Mouse (Mus musculus) embryonic facial prominence, embryonic 14.5 days (tissue): ENCODE measurements around the gene Wrnip1. TPM values are rescaled to one million over a fixed set of nuclear protein-coding genes. Genes with fewer than 3 reads are reported as not detected.

Experiments
- ATAC-seq: fragments of 200-750 bp; cut with Nextera tagmentation; 2 replicates; pipeline ENCODE4 v1.8.0; 2017; ENCODE audit warnings: low read depth, moderate number of reproducible peaks, moderate TSS enrichment
- DNase-seq: peaks from one replicate; pipeline ENCODE4 v3.0.0-alpha.2; 2015; ENCODE audit warnings: low spot score
- H3K27ac ChIP-seq: fragments of 300-500 bp; sonication (generic); replicated peaks from 2 replicates; pipeline ENCODE4 v1.5.1; 2014; ENCODE audit warnings: low read depth, mild to moderate bottlenecking, low read length, moderate library complexity
- H3K27me3 ChIP-seq: fragments of 300-500 bp; sonication (generic); replicated peaks from 2 replicates; pipeline ENCODE4 v1.6.1; 2014; ENCODE audit warnings: low read length; ENCODE audit not compliant: control insufficient read depth, insufficient read depth
- H3K36me3 ChIP-seq: fragments of 300-500 bp; sonication (generic); 2 replicates; pipeline ENCODE4 v1.6.1; 2014; ENCODE audit warnings: low read length, mixed read lengths; ENCODE audit not compliant: control insufficient read depth, insufficient read depth
- H3K4me1 ChIP-seq: fragments of 300-500 bp; sonication (generic); 2 replicates; pipeline ENCODE4 v1.6.1; 2014; ENCODE audit warnings: antibody characterized with exemption, low read length; ENCODE audit not compliant: control insufficient read depth, insufficient read depth
- H3K4me2 ChIP-seq: fragments of 300-500 bp; sonication (generic); 2 replicates; pipeline ENCODE4 v1.6.1; 2014; ENCODE audit warnings: low read depth, mild to moderate bottlenecking, low read length, moderate library complexity, mixed read lengths
- H3K4me3 ChIP-seq: fragments of 300-500 bp; sonication (generic); 2 replicates; pipeline ENCODE4 v1.5.1; 2014; ENCODE audit warnings: low read depth, mild to moderate bottlenecking, low read length
- H3K9ac ChIP-seq: fragments of 300-500 bp; sonication (generic); 2 replicates; pipeline ENCODE4 v1.6.1; 2014; ENCODE audit warnings: low read depth, mild to moderate bottlenecking, low read length, moderate library complexity, mixed read lengths
- H3K9me3 ChIP-seq: fragments of 300-500 bp; sonication (generic); 2 replicates; pipeline ENCODE4 v1.6.1; 2016; ENCODE audit warnings: low read length; ENCODE audit not compliant: control insufficient read depth
- WGBS: fragments of 180-500 bp; shearing (Covaris S2); extraction: QIAGEN DNeasy Blood & Tissue Kit; methylation state at CpG from one replicate; pipeline ENCODE4 v1.1.7; 2014; 5-methylcytosine and 5-hydroxymethylcytosine counted together
- polyA plus RNA-seq: library from polyadenylated mRNA; unstranded; fragments of >200 nt; fragmentation: Nextera tagmentation; extraction: Ambion mirVana; gene quantifications from 2 replicates; pipeline ENCODE4 v1.2.1, GENCODE M21; 2014

Wrnip1 gene
- polyA plus RNA-seq, 1 experiment from 2014 or later = 27.8 TPM

DNA sequence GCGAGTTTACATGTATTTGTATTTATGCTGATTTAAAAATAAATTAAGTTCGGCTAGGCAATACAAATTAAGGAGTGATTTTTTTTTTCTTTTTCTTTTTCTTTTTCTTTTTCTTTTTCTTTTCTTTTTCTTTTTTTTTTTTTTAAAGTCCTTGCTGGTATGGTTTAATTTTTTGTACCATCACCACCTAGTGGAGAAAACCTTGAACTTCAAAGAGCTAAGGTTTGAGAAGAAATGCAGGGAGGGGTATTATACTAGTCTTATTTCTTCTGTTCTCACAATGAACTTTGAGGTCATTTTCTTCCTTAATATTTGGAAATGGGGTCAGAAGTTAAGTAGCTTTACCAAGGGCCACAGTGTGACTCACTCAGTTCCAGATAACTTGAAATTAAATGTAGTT is 2.7 kb upstream of the Wrnip1 start:
- WGBS = 51% methylated on average over 2 of the region's 2 CpGs
- peaks cover 15% of the 10 kb centered on the region for H3K4me1 ChIP-seq
- ATAC-seq (no peak), DNase-seq (no peak)
- no peaks in the 10 kb centered on the region for H3K36me3 ChIP-seq
- no peaks in the 10 kb centered on the region for H3K9me3 ChIP-seq
- no peaks in the 10 kb centered on the region for H3K27me3 ChIP-seq
- H3K9ac ChIP-seq = no peak overlapping the region
- H3K27ac ChIP-seq = no peak overlapping the region
- no peak overlapping the region for H3K4me3 ChIP-seq
- H3K4me2 ChIP-seq = no peak overlapping the region

DNA sequence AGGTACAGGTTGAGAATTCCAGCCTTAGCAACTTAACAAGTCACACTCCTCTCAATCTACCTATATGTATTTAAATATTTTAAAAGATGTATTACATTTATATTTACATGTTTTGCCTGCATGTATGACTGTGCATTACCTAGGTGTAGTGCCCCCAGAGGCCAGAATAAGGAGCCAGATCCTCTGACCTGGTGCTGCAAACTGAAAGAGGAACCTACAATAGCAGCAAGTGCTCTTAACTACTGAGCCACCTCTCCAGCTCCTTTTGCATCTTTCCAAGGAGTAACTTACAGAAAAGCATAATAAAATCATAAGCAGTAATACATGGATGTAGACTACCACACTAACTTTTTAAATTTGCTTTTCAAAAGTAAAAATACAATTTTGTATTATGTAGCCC is 979 bp upstream of the Wrnip1 start:
- ATAC-seq = no peak
- peak overlapping the region; percentile 89 for H3K4me2 ChIP-seq
- 0 out of 2 replicates have a peak overlapping the region, but pooled peaks have one; percentile 86 for H3K4me3 ChIP-seq

DNA sequence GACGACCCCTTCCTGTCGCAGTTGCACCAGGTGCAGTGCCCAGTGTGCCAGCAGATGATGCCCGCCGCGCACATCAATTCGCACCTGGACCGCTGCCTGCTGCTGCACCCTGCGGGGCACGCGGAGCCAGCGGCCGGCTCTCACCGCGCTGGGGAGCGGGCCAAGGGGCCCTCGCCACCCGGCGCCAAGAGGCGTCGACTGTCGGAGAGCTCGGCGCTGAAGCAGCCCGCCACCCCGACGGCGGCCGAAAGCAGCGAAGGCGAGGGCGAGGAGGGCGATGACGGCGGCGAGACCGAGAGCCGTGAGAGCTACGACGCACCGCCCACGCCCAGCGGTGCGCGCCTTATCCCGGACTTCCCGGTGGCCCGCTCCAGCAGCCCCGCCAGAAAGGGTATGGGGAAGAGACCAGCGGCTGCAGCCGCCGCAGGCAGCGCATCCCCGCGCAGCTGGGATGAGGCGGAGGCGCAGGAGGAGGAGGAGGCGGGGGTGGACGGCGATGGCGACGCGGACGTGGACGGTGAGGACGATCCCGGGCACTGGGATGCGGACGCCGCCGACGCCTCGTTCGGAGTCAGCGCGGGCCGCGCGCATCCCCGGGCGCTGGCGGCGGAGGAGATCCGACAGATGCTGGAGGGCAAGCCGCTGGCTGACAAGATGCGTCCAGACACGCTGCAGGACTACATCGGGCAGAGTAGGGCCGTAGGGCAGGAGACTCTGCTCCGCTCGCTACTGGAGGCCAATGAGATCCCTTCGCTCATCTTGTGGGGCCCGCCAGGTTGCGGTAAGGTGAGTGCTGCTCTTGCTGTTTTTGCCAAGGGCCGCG is 632 bp downstream of the Wrnip1 start, which contains the start of gene D930007J09Rik:
D930007J09Rik (minus strand) TSS at position 591 of the 823 bp plus-strand sequence.
- peak within 1 kb of the TSS; percentile 86 for H3K27ac ChIP-seq
- H3K27me3 ChIP-seq = no peaks in the 10 kb centered on the region
- peak within 1 kb of the TSS; percentile 84 for H3K9ac ChIP-seq
- 0% methylated on average over 69 of the region's 95 CpGs for WGBS
- peak within 1 kb of the TSS; percentile 86 for H3K4me3 ChIP-seq
- no peaks in the 10 kb centered on the region for H3K9me3 ChIP-seq
- DNase-seq (peak; percentile 42), ATAC-seq (peak; percentile 38)
- peaks cover 18% of the 10 kb centered on the region for H3K4me1 ChIP-seq
- peak within 1 kb of the TSS; percentile 89 for H3K4me2 ChIP-seq
- H3K36me3 ChIP-seq = peaks cover 17% of the 10 kb centered on the region

More for the DNA sequence above, 979 bp upstream of the Wrnip1 start:
- H3K4me1 ChIP-seq = peaks cover 18% of the 10 kb centered on the region
- H3K9ac ChIP-seq = no peak overlapping the region
- H3K27ac ChIP-seq = no peak overlapping the region
- H3K27me3 ChIP-seq = no peaks in the 10 kb centered on the region
- no peak for DNase-seq
- no peaks in the 10 kb centered on the region for H3K9me3 ChIP-seq
- peaks cover 3% of the 10 kb centered on the region; the same call in 1 of the 2 replicates for H3K36me3 ChIP-seq

DNA sequence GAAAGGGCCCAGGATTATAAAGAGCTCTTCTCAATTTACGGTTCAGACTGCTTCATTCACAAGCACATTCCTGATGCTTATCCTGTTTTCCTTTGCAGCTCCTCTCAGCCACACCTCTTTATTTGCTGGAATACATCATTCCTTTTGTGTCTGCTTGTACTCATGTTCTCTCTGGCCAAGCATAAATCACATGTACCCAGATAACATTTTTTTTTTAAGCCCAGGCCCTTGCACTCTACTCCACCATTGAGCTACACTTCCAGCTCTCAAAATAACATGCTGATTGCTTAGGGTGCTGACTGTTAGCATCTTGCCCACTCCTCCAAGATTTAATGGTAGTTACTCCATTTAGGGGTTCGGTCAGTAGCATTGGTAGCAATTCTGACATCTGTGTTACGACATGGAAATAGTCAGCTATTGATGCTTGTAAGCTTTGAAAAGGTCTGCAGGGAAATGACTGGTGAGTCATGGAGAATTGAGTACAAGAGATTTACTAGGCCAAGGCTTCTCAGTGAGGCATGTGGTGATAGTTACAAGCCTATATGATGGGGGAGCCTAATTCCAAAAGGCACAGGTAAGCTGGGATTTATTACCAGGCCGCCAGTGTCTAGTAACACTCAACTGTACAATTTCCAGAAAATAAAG is 2.0 kb downstream of the Wrnip1 start:
- 67% methylated on average over 4 of the region's 4 CpGs for WGBS
- Histone ChIP-seq H3K9me3 (no peaks in the 10 kb centered on the region), H3K9ac (peak overlapping the region; percentile 84; the same call in 1 of the 2 replicates), H3K4me2 (peak overlapping the region; percentile 89), H3K27me3 (no peaks in the 10 kb centered on the region), H3K36me3 (peaks cover 25% of the 10 kb centered on the region), H3K4me3 (peak overlapping the region; percentile 86), H3K4me1 (peaks cover 18% of the 10 kb centered on the region), H3K27ac (no peak overlapping the region)
- ATAC-seq = no peak
- no peak for DNase-seq

DNA sequence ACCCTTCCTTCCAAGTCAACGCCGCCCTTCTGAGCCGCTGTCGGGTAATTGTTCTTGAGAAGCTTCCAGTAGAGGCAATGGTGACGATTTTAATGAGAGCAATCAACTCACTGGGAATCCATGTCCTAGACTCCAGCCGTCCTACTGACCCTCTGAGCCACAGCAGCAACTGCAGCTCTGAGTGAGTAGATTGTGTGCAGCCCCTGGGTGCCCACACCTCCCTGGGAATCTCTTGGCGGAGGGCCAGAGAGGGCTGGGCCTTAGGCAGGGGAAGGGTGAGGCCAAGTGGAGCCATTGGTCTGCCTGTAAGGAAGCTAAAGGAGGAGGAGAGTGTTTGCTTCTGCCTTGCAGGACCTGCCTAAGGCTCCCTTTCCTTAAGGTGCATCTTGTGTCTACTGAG is 5.0 kb downstream of the Wrnip1 start:
- ATAC-seq (no peak), DNase-seq (peak; percentile 59)
- WGBS = 87% methylated on average over 7 of the region's 7 CpGs
- Histone ChIP-seq H3K27ac (no peak overlapping the region), H3K27me3 (no peaks in the 10 kb centered on the region), H3K9ac (no peak overlapping the region), H3K4me1 (peaks cover 18% of the 10 kb centered on the region), H3K9me3 (no peaks in the 10 kb centered on the region), H3K4me3 (no peak overlapping the region), H3K4me2 (no peak overlapping the region), H3K36me3 (peaks cover 45% of the 10 kb centered on the region)

DNA sequence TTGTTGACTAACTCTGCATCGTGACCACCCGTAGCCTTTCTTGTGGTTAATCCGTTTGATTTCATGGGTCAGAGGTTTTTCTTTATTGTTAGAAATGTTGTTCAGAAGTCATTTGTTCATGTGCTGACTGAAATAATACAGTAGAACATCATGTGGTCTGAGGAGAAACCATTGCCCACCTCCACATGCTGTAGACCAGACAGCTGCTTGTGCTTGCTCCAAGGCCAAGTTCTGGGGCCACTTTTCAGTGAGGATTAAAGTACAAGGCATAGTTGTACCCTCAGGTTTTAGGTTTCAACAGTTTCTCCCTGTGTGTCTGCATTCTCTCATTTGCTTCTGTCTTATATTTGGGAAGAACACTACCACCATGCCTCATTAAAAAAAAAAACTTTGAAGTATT is 5.8 kb downstream of the Wrnip1 start:
- Histone ChIP-seq H3K9me3 (no peaks in the 10 kb centered on the region), H3K27me3 (no peaks in the 10 kb centered on the region), H3K4me2 (no peak overlapping the region), H3K36me3 (peaks cover 47% of the 10 kb centered on the region), H3K4me3 (no peak overlapping the region), H3K4me1 (peaks cover 18% of the 10 kb centered on the region), H3K27ac (no peak overlapping the region), H3K9ac (no peak overlapping the region)
- DNase-seq = no peak
- WGBS = 78% methylated on average over 3 of the region's 3 CpGs
- no peak for ATAC-seq

DNA sequence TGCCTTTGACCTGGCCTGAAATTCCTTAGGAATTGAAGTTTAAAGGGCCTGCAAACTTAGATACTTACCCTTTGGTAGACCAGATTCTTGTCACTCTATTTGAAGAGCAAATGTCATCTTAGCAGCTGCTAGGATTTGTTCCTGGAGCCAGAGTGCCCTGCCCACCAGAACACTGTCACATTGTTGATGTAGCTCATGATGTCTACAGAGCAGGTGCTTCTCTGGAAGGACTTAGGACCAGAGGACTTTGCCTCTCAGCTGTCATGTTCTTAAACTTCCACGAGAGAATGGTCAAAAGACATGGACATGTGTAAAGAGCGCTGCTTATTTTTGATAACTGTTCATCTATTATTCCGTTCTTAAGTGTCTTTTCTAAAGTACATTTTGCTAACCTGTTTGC is 17.4 kb downstream of the Wrnip1 start:
- H3K9ac ChIP-seq = no peak overlapping the region
- peak; percentile 54 for DNase-seq
- no peak overlapping the region for H3K4me2 ChIP-seq
- H3K4me1 ChIP-seq = no peaks in the 10 kb centered on the region
- no peaks in the 10 kb centered on the region for H3K27me3 ChIP-seq
- H3K36me3 ChIP-seq = peaks cover 74% of the 10 kb centered on the region
- H3K9me3 ChIP-seq = no peaks in the 10 kb centered on the region
- no peak overlapping the region for H3K27ac ChIP-seq
- no peak overlapping the region for H3K4me3 ChIP-seq
- 95% methylated on average over 3 of the region's 3 CpGs for WGBS
- peak; percentile 50; the same call in 1 of the 2 replicates for ATAC-seq

DNA sequence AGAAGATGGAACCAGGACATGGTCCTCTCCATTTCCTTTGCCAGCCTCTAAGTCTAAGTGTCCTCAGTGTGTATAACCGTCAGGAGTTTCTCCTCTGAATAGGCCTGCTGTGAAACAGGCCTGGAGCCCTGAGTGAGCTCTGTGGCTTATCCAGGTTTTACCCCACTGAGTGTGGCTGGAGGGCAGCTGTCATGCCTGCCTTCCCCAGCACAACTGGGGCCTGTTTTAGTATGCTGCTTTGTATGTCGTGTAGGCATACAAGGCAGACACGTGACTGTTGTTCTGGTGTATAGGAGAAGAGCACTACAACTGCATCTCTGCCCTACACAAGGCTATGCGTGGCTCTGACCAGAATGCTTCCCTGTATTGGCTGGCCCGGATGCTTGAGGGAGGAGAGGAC is 18.1 kb downstream of the Wrnip1 start:
- peak; percentile 73; the same call in 1 of the 2 replicates for ATAC-seq
- H3K36me3 ChIP-seq = peaks cover 68% of the 10 kb centered on the region

More for the DNA sequence above, 18.1 kb downstream of the Wrnip1 start:
- Histone ChIP-seq H3K27me3 (no peaks in the 10 kb centered on the region), H3K9me3 (no peaks in the 10 kb centered on the region), H3K9ac (no peak overlapping the region), H3K4me3 (no peak overlapping the region), H3K4me2 (no peak overlapping the region), H3K27ac (peak overlapping the region; percentile 15; the same call in 1 of the 2 replicates), H3K4me1 (no peaks in the 10 kb centered on the region)
- 90% methylated on average over 5 of the region's 5 CpGs for WGBS
- DNase-seq = no peak
